Mouse (Mus musculus) neutrophil, adult 83 days (primary cell): Measurements from ENCODE around the gene Dll3. TPM values are rescaled to one million over a fixed set of nuclear protein-coding genes. Genes with fewer than 3 reads are reported as not detected.

Experiments used
- total RNA-seq, 2 experiments: library from RNA; stranded (reverse); gene quantifications; one replicate each; pipeline ENCODE4 v1.2.4; 2023

The Dll3 gene
- not detected for total RNA-seq

GRCm38 (mm10) chr7:28301616-28302433, at the start of gene Dll3:
Gene Dll3 (minus strand): TSS chr7:28302238.

GRCm38 (mm10) chr7:28350155-28350883, 48.3 kb upstream of the Dll3 start, which contains the start of gene Rps16:
Gene Rps16 (plus strand): TSS chr7:28350652.

GRCm38 (mm10) chr7:28338108-28338998, 36.3 kb upstream of the Dll3 start, which contains the start of gene Supt5:
Gene Supt5 (minus strand): TSS chr7:28338746.

GRCm38 (mm10) chr7:28311926-28312543, 10.0 kb upstream of the Dll3 start, which contains the start of gene Timm50:
Gene Timm50 (minus strand): TSS chr7:28312072.

GRCm38 (mm10) chr7:28290638-28291590, 11.1 kb downstream of the Dll3 start, which contains the start of gene Selenov:
Gene Selenov (minus strand): TSS chr7:28291186.

GRCm38 (mm10) chr7:28277615-28278278, 24.3 kb downstream of the Dll3 start, which contains the start of gene Eid2b:
Gene Eid2b (plus strand): TSS chr7:28277739.

GRCm38 (mm10) chr7:28267129-28268041, 34.7 kb downstream of the Dll3 start, which contains the start of gene Eid2:
Gene Eid2 (plus strand): TSS chr7:28267881.

Other genes with a start within 250 kb of the Dll3 start
- gene Fcgbp, start 231.0 kb downstream of the Dll3 start, total RNA-seq = not detected
- gene 9530053A07Rik, start 172.8 kb downstream of the Dll3 start, total RNA-seq = not detected
- 10 to 100 TPM; 69.9 to 73.1 TPM for gene Fbl, start 132.5 kb downstream of the Dll3 start, total RNA-seq
- gene Dyrk1b, start 122.8 kb downstream of the Dll3 start, total RNA-seq = 10 to 100 TPM; 11.1 to 13.9 TPM
- 1 to 10 TPM; 1.2 to 1.5 TPM for gene Eid2, start 34.4 kb downstream of the Dll3 start, total RNA-seq
- 1 to 10 TPM; 4.5 to 4.7 TPM for gene Eid2b, start 24.5 kb downstream of the Dll3 start, total RNA-seq
- gene Selenov, start 11.1 kb downstream of the Dll3 start, total RNA-seq = not detected
- gene Timm50, start 9.8 kb upstream of the Dll3 start, total RNA-seq = 10 to 100 TPM; 24.3 to 28.2 TPM
- 10 to 100 TPM; 72.6 to 73.5 TPM for gene Supt5, start 36.5 kb upstream of the Dll3 start, total RNA-seq
- 1,000 to 10,000 TPM; 1,040 to 1,142 TPM for gene Rps16, start 48.4 kb upstream of the Dll3 start, total RNA-seq
- 10 to 100 TPM; 25.8 to 27.0 TPM for gene Plekhg2, start 70.4 kb upstream of the Dll3 start, total RNA-seq
- 1,000 to 10,000 TPM; 2,020 to 2,166 TPM for gene Zfp36, start 78.0 kb upstream of the Dll3 start, total RNA-seq
- 10 to 100 TPM in 1 of 2 experiments, 1 to 10 TPM in 1; 7.4 to 10.8 TPM for gene Med29, start 90.5 kb upstream of the Dll3 start, total RNA-seq
- 10 to 100 TPM; 59.0 to 65.3 TPM for gene Paf1, start 90.7 kb upstream of the Dll3 start, total RNA-seq
- gene Gmfg, start 135.2 kb upstream of the Dll3 start, total RNA-seq = 100 to 1,000 TPM; 506 TPM
- gene Lrfn1, start 149.7 kb upstream of the Dll3 start, total RNA-seq = 1 to 10 TPM; 4.0 TPM
- gene Ifnl2, start 208.2 kb upstream of the Dll3 start, total RNA-seq = not detected
- gene Ifnl3, start 220.6 kb upstream of the Dll3 start, total RNA-seq = not detected
- gene Sycn, start 238.6 kb upstream of the Dll3 start, total RNA-seq = not detected
- under 1 TPM; 0.22 to 0.44 TPM for gene Nccrp1, start 245.0 kb upstream of the Dll3 start, total RNA-seq